Mouse (Mus musculus) layer of hippocampus, adult 11-12 months (tissue): Measurements from ENCODE around the gene Fbxl16.

Source experiments
- DNase-seq: peaks from one replicate; pipeline ENCODE4 v3.0.0; 2022; ENCODE audit warnings: low spot score

Gene Fbxl16

DNA sequence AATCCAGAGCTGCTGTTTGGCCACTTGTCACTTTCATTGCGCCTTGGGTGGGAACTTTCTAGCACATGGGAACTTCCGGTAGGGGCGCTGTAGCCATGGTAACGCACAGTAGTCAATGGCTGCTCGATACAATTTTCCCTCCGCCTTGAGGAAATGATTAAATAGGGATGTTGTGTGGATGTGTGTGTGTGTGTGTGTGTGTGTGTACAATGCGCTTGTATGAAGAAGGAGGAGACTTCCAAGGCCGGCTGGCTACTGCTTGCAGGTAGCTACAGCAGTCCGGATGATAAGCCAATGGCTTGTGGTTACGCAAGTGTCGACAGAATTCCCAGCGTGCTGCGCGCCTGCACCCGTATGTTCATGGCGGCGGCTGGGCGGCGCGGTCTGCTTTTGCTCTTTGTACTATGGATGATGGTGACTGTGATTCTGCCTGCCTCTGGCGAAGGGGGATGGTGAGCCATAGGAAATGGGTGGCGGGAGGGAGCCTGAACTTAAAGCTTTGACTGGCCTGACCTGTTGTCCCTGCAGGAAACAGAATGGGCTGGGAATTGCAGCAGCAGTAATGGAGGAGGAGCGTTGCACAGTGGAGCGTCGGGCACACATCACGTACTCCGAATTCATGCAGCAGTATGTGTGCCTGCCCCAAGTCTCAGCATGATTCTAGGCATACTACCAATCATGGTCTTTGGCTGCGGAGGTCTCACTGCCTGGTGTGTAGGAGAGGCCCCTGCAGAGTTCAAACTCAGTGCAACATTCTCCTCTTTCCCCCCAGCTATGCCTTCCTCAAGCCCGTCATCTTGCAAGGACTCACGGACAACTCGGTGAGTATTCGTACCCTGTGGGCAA lies 20.1 kb downstream of the Fbxl16 start, which contains the start of gene Jmjd8:
Gene Jmjd8 (plus strand): TSS at position 156 of the 846 bp plus-strand sequence.
- DNase-seq = peak; percentile 84

DNA sequence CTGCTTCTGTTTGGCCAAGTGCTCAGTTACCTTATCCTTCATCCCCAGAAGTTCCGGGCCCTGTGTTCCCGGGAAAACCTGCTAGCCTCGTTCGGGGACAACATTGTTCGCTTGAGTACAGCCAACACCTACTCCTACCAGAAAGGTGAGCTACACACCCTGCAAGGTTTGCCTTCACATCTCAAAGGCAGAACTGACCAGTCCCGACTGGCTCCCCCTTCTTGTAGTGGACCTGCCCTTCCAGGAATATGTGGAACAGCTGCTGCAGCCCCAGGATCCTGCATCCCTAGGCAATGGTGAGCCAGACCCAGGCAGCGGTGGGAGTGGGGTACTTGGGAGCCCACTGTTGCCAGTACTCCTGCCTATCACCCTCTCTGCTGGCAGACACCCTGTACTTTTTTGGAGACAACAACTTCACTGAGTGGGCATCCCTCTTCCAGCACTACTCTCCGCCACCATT lies 20.7 kb downstream of the Fbxl16 start:
- DNase-seq = no peak

DNA sequence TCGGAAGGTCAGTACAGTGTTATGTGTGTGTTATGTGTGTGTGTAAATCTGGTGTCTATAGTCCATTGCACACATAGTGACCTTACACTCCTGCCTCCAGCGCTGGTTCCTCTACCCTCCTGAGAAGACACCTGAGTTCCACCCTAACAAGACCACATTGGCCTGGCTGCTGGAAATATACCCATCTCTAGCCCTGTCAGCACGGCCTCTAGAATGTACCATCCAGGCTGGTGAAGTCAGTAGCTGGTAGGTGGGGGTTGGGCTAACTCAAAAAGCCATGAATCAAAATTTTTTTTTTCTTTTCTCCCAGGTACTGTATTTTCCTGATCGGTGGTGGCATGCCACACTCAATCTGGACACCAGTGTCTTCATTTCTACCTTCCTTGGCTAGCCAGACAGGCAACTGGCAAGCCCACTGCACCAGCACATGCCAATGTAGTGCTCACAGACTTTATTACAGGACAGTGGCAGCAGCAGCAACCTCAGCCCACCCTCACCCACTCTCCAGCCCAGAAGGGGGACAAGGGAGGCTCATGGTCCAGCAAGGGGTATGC lies 21.4 kb downstream of the Fbxl16 start:
- DNase-seq = no peak

DNA sequence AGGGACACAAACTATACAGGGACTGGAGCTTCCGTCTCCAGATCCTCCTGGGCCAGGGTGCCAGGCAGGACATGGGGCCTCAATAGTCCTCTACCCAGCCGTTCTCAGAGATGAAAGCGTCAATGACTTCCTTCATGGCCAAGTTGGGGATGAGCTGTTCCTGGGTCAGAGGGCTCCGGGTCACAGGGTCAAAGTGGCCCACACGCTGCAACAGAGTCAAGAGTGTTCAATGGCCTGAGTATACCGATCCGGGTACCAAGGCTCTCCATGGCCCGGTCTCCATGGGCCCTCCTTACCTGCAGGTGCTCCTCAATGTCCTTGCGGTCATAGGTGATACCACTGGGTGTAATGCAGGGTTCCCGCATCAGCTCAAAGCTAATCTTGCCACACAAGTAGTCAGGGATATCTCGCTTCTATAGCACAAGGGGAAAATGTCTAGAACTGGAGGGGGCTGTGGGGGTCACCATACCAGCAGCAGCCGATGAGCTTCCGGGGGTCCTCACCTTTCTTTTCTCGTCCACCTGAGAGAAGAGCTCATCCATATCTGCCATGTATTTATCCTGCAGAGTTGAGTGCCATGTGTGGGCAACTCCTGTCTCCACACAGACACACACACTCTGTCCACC lies 22.0 kb downstream of the Fbxl16 start:
- no peak for DNase-seq

DNA sequence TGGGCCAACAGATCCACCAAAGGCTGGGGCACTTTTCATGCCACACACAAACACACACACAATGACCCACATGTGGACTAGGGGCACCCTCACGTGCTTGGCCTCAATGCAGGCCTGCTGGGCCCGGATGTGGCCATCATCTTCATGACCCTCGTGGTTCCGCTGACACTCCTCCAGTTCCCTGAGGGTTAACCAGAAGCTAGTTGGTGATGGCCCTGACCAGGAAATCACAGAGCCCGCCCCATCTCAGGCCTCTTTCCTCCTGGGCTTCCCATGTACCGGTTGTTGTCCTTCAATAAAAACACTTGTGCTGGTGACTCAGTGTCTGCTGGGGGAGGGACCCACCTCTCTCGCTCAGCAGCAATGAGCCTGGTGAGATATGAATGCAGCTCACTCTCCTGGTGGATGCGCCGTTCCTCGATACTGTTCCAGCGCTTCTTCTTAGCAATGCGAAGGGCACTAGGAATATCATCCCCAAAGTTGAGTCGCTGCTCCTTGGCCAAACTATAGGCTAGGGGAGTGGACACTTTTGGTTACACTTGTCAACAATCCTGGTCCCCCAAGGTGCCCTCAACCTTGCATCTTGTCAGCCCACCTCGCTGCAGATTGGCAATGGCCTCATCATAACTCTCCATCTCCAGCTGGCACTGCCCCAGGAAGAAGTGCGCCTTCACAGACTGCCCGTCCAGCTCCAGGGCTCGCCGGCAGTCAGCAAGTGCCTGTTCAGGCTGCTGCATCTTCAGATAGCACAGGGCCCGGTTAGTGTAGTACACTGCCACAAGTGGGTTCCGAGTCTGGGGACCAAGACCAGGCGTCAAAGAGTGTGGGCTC lies 22.8 kb downstream of the Fbxl16 start:
- no peak for DNase-seq

DNA sequence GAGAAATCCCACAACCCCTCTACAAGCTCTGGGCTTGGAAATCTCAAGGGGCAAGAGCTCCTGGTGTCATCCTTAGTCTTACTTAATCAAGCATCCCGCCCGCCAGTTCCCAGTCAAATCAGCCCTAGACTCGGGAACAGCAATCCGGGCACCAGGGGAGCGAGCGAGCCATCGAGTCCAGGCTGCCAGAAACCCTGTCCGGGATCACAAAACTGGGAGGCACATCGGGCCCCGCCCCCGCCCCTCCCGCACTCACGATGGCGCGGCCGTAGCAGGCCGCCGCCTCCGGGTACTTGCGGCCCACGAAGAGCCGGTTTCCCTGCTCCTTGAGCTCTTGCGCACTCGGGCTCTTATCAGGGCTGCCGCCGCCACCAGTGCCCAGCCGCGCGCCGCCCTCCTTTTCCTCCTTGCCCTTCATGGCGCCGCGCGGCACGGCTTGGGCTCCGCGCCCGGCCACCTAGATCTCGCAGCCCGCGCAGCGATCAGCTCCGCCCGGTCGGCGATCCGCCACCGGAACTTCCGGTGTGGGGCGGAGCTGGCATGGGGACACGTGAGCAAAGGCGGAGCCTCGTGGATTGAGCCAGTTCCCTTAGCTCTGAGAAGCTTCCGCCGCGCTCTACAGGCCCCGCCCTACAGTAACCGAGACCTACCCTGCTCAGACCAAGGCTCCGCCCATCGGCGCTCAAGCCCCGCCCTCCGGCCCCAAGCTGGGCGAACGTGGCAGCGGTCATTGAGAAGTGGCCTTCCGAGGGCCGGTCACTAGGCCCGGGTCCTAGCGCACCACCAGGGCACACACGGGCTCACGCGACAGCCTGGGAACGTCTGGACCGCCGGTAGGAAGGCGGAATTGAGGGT lies 23.8 kb downstream of the Fbxl16 start:
- peak; percentile 99 for DNase-seq

DNA sequence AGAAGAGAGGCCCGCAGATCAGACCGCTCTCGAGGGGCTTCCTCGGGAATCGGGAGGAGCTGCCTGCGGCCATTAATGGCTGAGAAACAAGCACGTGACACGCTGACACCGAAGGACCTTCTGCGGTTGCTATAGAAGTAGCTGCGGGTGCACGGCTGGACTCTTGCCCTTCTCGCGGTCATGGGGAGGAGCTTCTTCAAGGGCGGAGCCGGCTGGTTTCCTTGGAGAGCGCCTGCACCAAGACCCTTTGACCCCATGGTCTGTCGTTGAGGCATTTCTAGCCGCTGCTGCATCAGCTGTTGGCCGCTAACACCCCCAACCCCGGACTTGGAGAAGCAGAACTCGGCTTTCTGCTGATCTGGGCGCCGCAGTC lies 24.4 kb downstream of the Fbxl16 start, which contains the start of gene Stub1:
Gene Stub1 (minus strand): TSS at position 114 of the 373 bp plus-strand sequence.
- DNase-seq = peak; percentile 89

DNA sequence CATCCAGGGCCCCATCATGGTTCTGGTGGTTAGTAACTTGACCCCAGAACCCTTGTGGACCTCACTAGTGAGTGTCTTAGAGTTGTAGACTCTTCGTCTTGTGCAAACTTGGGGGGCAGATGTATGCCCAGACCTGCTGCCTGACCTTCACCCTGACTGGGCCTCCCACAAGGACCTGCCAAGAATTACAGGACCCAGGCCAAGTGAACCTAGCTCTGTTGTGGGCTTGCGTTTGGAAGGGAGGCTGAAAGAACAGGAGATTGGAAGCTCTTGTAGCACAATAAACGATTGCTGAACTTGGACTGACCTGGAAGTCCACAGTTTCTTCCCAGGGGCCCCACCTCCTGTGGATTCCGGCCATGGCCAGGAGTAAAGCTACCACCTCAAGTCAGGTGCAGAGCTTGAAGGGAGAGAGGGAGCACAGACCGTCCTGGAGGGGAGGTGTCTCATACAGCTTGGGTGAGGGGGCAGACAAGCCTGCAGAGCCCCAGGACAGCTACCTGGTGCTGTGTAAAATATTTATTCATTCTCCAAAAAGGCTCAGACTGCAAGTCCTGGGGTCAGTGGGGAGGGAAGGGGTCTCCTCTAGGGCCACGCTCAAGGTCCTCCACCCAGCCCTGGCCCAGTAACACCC lies 25.2 kb downstream of the Fbxl16 start:
- no peak for DNase-seq

DNA sequence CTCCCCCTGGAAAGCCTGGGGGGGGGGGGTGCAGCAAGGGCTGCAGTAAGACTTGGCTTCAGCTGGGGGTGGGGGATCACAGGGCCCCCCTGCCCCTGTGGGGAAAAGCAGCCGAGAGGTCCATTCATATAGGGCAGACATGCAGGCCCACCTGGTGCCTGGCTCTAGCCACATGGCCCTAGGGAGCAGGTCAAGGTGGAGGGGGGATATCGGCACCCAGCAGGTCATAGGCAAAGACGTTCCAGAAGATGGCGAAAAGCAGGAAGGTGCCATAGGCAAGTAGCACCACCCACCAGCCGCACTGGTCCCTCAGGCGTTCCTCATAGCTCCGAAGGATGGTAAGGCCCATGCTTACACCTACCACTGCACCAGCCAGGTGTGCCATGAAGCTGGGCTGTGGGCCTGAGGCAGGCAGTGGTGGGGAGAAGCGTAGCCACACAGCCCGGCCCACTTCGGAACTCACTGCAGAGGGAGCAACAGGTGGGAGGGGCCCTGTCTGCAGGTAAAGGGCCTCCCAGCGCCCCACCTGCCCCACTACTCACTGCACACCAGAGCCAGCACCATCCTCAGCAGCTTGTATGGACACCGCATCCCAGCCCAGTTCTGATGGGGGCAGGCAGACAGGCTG lies 25.8 kb downstream of the Fbxl16 start:
- no peak for DNase-seq

DNA sequence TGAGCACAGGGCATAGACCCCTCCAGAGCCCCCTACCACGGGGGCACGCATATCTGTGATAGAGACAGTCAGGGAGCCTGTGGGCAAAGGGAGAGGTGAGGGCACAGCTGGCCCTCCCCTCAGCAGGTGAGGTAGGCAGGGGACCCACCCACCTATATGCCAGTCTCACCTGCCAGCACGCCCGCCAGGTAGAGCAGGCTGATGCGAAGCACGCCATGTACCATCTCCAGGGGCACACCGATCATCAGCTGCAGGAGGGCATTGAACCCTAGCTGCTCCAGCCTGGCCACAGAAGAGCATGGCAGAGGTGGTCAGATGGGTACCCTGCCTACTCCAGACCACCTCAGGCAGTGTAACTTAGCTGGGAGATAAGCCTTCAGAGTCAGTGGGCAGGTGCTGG lies 26.4 kb downstream of the Fbxl16 start:
- DNase-seq = no peak

DNA sequence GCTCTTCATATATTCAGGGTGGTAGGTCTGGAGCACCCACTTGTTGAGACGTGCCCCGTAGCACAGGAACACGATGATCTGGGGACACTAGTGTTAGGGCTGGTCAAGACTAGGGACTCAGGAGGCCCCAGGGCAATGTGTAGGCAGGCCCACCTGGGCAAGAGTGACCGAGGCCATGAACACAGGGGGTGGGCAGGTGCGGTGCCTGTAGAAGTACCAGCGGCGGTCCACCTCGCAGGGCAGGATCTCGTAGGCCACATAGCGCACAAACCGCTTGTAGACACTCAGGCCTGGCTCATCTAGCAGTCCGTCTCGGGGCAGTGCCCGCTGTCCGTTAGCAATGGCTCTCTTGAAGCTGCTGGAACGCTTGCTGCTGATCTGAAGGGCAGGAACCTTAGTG lies 26.9 kb downstream of the Fbxl16 start:
- no peak for DNase-seq

DNA sequence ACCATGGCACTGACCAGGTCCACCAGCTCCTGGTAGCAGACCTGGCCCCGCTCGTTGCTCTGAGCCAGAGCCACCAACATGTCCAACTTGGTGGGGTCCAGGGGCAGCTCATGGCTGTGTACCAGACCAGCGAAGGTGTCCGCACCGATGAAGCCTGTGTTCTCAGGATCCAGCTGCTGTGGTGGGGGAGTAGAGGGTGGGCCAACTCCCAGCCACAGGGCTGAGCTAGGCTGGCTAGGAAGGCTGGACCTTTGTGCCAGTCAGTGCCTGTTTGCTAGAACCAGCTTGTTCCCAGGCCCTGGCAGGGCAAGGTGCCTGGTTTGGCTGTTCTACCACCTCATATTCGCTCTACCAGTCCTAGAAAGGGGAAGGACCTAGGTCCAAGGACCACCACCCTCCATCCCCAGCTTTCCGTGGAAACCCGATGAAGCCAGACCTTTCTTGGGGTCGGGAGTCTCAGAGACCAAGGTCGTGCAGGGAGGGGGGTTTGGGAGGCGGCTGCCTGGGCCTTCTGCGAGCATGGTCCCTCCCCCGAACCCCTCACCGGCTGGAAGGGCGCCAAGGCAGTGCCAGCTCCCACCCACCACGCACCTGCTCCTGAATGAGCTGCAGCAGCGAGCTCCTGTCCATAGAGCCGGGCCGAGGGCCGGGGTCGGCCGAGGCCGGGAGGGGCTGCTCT lies 27.7 kb downstream of the Fbxl16 start:
- DNase-seq = peak; percentile 68

DNA sequence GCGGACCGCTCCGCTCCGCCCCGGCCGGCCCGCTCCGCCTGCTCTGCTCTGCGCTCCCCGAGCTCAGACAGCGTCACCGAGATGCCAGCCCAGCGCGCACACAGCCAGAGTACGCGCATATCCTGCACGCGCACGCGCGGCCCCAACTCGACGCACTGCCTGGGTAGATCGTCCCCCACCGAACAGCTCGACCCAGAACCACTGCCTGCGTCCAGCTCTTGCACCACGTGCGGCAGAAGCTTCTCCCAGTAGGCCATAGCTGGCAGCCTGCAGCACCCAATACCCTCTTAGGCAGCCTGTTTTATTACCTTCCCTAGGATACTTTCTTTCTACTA lies 28.2 kb downstream of the Fbxl16 start, which contains the start of gene Rhbdl1:
Gene Rhbdl1 (minus strand): TSS at position 220 of the 335 bp plus-strand sequence.
- peak; percentile 86 for DNase-seq

DNA sequence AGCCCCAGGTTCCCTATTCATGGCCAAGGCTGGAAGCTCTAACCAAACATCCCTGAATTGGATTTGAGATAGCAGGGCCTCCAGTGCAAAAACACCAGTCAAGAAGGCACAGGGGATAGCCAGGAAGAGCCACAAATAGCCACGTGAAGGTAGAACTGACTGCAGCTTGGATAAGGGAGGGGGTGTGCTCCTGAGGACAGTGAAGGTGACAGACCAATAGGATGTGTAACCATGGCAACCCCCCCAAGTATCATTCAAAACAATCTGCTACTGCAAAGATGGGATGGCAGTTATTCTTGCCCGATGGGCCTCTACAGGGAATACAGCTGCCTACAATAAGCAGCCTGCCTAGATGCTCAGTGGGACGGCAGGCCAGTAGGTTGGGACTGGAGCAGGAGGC lies 28.6 kb downstream of the Fbxl16 start:
- no peak for DNase-seq

DNA sequence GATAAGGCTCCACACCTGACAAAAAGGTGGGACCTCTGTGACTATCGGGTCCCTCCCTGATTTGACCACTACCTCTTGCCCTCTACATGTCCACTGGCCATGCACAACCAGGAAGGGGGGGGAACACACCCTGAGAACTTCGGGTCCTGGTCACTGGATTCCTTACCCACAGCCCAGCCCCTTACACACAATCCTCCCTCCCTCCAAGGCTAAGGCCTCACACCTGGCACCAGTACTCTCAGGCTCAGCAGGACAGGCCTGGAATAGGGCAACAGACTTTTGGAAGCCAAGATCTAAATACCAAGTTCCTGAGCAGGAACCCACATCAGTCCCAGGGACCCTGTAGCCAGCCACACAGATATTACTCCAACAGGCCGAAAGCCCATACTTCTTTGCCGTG lies 30.0 kb downstream of the Fbxl16 start:
- DNase-seq = no peak

DNA sequence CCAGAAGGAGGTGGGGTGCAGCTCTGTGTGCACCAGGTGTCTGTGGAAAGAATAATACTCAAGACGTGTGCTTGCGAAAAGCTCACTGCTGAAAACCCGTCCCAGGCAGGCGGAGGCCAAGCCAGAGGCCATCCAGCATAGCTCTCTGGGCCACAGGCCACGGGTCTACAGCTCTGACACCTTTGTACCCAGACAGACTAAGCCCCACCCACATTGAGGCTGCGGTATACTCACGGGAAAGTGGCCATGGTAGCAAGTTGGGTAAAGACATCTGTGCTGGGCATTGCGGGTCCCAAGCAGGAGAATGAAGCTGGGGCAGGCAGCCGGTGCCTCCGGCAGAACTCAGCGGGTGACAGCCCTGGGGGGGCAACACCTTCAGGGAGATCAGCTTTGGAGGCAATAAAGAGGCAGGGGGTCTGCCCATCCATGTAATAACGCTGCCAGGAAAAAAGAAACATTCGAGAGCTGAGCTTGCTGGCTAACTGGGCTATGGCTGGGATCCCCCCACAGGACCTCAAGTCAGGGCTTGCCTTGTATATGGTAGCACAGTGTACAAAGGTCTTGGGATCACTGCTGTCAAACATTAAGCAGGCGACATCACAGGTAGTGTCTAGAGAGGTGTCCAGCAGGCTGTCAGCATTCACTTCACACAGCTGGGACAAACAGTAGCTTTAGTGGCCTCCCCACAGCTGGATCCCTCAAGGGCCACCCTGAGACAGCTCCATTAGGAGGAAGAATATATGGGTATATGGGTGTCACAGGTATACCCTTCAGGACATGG lies 30.8 kb downstream of the Fbxl16 start:
- no peak for DNase-seq

DNA sequence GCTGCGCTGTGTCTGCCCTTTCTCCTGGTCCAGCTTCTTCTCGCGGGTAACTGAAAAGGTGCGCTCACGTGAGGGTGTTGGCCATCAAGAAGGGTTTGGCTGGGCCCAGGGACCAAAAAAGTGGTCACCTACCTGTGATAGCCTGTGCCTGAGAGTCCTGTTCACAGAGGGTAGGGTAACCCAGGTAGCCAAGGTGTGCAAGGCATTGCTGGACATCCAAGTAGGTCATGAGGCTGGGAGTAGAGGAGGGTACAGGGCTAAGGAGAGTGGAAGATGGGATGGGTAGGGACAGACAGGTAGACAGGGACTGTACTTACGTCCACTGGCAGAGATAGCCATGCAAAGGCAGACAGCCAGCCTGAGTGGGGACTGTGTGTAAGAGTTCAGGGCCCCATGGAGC lies 31.6 kb downstream of the Fbxl16 start:
- DNase-seq = no peak

DNA sequence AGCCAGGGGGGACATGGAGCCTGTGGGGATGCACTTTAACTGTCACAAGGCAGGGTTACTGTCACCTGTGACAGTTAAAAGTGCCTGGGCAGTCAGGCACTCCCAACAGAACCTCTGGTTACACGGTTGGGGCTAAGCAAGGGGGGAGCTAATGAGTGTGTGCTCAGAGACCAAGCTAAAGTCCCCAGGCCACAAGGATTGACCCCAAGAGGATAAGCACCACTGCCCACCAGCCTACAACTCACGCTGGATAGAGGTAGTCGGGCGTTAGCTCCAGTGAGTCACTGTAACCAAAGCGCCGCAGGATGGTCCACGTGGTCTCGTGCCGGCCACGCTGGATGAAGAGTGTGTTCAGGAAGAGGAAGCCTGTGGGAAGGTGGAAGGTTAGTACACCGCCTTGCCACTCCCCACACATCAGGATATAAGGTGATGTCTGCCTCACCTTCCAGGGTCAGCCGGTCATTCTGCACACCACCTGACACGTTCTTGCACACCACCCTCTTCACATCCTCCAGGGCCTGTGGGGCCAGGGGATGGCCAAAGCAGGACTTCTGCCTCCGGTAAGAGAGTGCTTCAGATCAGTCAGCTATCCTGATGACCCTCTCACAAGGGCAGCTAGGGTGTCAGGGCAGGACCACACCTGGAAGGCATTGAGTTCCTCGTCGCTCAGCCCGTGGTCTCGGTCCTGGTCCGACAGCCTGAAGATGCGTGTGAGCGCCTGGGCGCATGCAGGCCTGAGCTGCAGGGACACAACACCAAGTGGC lies 32.4 kb downstream of the Fbxl16 start, which contains the start of gene Gm20683:
Gene Gm20683 (minus strand): TSS at position 647 of the 764 bp plus-strand sequence.
- DNase-seq = no peak
